Mouse (Mus musculus) ES-E14 (cell line): ENCODE data around the gene Pccb. TPM values are rescaled to one million over a fixed set of nuclear protein-coding genes. Genes with fewer than 3 reads are reported as not detected.
A peak's percentile ranks its signal among the peaks of the same experiment; 100 is the strongest.

Experiments
- DNase-seq: peaks from one replicate; pipeline ENCODE4 v3.0.0-alpha.2; 2013; ENCODE audit warnings: low read depth, low spot score
- H3K27ac ChIP-seq: 2 replicates; pipeline ENCODE4 v1.5.1; 2012; ENCODE audit warnings: low read depth, mild to moderate bottlenecking, low read length, moderate library complexity, mixed read lengths; ENCODE audit not compliant: poor library complexity, insufficient read depth, severe bottlenecking
- H3K36me3 ChIP-seq: 2 replicates; pipeline ENCODE4 v1.6.1; 2012; ENCODE audit warnings: mild to moderate bottlenecking, low read length, moderate library complexity, mixed read lengths; ENCODE audit not compliant: control insufficient read depth, poor library complexity, insufficient read depth, severe bottlenecking
- H3K4me1 ChIP-seq, 2 experiments: fragments of 150-350 bp in 1 of 2; sonication (generic) in 1 of 2; 2 replicates each; pipeline ENCODE4 v1.6.1; 2012; ENCODE audit warnings: low read length in 2 of 2, mild to moderate bottlenecking in 1 of 2, mixed read lengths in 1 of 2; ENCODE audit not compliant: control insufficient read depth in 2 of 2, insufficient read depth in 2 of 2, poor library complexity in 1 of 2
- H3K4me3 ChIP-seq, 2 experiments: fragments of 150-350 bp in 1 of 2; sonication (generic) in 1 of 2; 2 replicates each; pipeline ENCODE4 v1.5.1; 2012; ENCODE audit warnings: low read length in 2 of 2, low read depth in 1 of 2, mild to moderate bottlenecking in 1 of 2, mixed read lengths in 1 of 2; ENCODE audit not compliant: insufficient read depth in 1 of 2, poor library complexity in 1 of 2, severe bottlenecking in 1 of 2
- H3K9ac ChIP-seq: 2 replicates; pipeline ENCODE4 v1.6.1; 2012; ENCODE audit warnings: low read depth, mild to moderate bottlenecking, low read length, mixed read lengths; ENCODE audit not compliant: poor library complexity, insufficient read depth, severe bottlenecking
- H3K9me3 ChIP-seq: fragments of 150-350 bp; sonication (generic); 2 replicates; pipeline ENCODE4 v1.6.1; 2012; ENCODE audit warnings: low read depth, mild to moderate bottlenecking, low read length; ENCODE audit not compliant: control insufficient read depth, insufficient read depth
- CHD2 ChIP-seq: IDR thresholded peaks from 2 replicates; pipeline ENCODE4 v1.6.1; 2014; ENCODE audit warnings: mild to moderate bottlenecking, low read depth, low read length, inconsistent platforms
- HCFC1 ChIP-seq: IDR thresholded peaks from 2 replicates; pipeline ENCODE4 v1.6.1; 2012; ENCODE audit warnings: low read length, inconsistent platforms, borderline replicate concordance; ENCODE audit not compliant: insufficient read depth
- MAFK ChIP-seq: IDR thresholded peaks from 2 replicates; pipeline ENCODE4 v1.6.1; 2014; ENCODE audit warnings: mild to moderate bottlenecking, low read depth, low read length, inconsistent platforms; ENCODE audit not compliant: insufficient read depth
- ZC3H11A ChIP-seq: IDR thresholded peaks from 2 replicates; pipeline ENCODE4 v1.6.1; 2012; ENCODE audit warnings: low read depth, mild to moderate bottlenecking, inconsistent platforms, low read length, borderline replicate concordance
- ZNF384 ChIP-seq: IDR thresholded peaks from 2 replicates; pipeline ENCODE4 v1.6.1; 2012; ENCODE audit warnings: low read depth, low read length, inconsistent platforms
- in situ Hi-C, 2 experiments: fragments of 600-800 bp; cut with MboI; formaldehyde crosslinking; loops; one replicate each; pipeline ENCODE4 v1.15.1; 2025; ENCODE audit warnings: low sequenced_read_pairs in 2 of 2, inconsistent platforms in 1 of 2; ENCODE audit not compliant: unreplicated experiment in 2 of 2
- total RNA-seq: library from RNA; depleted of rRNA; stranded (reverse); fragments of 300-350 nt; gene quantifications from 2 replicates; pipeline ENCODE4 v1.2.3, GENCODE M21; 2012

Pccb gene
- total RNA-seq, 1 experiment: 24.8 TPM

- no peak for TF ChIP-seq ZNF384
- TF ChIP-seq MAFK: no peak
- TF ChIP-seq CHD2: no peak
- TF ChIP-seq HCFC1: no peak
- no peak for TF ChIP-seq ZC3H11A
- in situ Hi-C loops: no loop called here
- peak overlapping the region; percentile 95 for H3K27ac ChIP-seq
- DNase-seq: no peak
- H3K4me3 ChIP-seq: peak overlapping the region; percentile 93 to 96
- H3K36me3 ChIP-seq: no peaks in the 10 kb centered on the region
- no peaks in the 10 kb centered on the region for H3K9me3 ChIP-seq
- peak overlapping the region; percentile 96 for H3K9ac ChIP-seq
- H3K4me1 ChIP-seq: peaks cover 0 to 8% of the 10 kb centered on the region in 2 experiments; a peak in 2 of 4 replicates
Observed at GRCm38 (mm10) chr9:101074332-101075021, 39.8 kb upstream of the Pccb start.

GRCm38 (mm10) chr9:101073987-101074331 is 39.3 kb upstream of the Pccb start, which contains the start of gene Msl2:
TSS of gene Msl2 (plus strand) at chr9:101074101.
- no peak for DNase-seq
- Histone ChIP-seq H3K9ac (peak within 1 kb of the TSS; percentile 96), H3K36me3 (no peaks in the 10 kb centered on the region), H3K9me3 (no peaks in the 10 kb centered on the region), H3K27ac (peak within 1 kb of the TSS; percentile 95), H3K4me3 (peak within 1 kb of the TSS; percentile 93 to 96), H3K4me1 (peaks cover 0 to 8% of the 10 kb centered on the region in 2 experiments; a peak in 1 of 4 replicates)
- no peak for TF ChIP-seq MAFK
- in situ Hi-C loops: no loop called here

GRCm38 (mm10) chr9:101073041-101073986 is 38.6 kb upstream of the Pccb start:
- in situ Hi-C loops: no loop called here
- H3K4me1 ChIP-seq: peaks cover 0 to 6% of the 10 kb centered on the region in 2 experiments; a peak in 1 of 4 replicates
- peak overlapping the region; percentile 93 to 96 for H3K4me3 ChIP-seq
- TF ChIP-seq ZC3H11A (no peak), MAFK (0 out of 2 replicates have a peak, but pooled peaks have one; percentile 3)
- no peaks in the 10 kb centered on the region for H3K36me3 ChIP-seq
- H3K9me3 ChIP-seq: no peaks in the 10 kb centered on the region
- DNase-seq: peak; percentile 96
- peak overlapping the region; percentile 95 for H3K9ac ChIP-seq
- peak overlapping the region; percentile 83 for H3K27ac ChIP-seq

GRCm38 (mm10) chr9:101072506-101072905 is 37.8 kb upstream of the Pccb start:
- TF ChIP-seq CHD2 (no peak), ZNF384 (no peak), HCFC1 (no peak), MAFK (no peak), ZC3H11A (no peak)
- Histone ChIP-seq H3K9me3 (no peaks in the 10 kb centered on the region), H3K36me3 (no peaks in the 10 kb centered on the region), H3K4me3 (no peak overlapping the region), H3K9ac (no peak overlapping the region), H3K27ac (no peak overlapping the region), H3K4me1 (peaks cover 0 to 3% of the 10 kb centered on the region in 2 experiments; a peak in 1 of 4 replicates)
- no peak for DNase-seq
- in situ Hi-C loops: no loop called here
